Mouse (Mus musculus): ENCODE measurements around the gene Frmd5.
"Not testable (repeated sequence)": the region's sequence is repeated elsewhere in the genome, so short reads cannot be mapped to it uniquely, and the experiment has no call there.

Frmd5 gene

GRCm38 (mm10) chr2:121570049-121570448, 236.8 kb downstream of the Frmd5 start:
- DNase-seq: no peak

GRCm38 (mm10) chr2:121565911-121566310, 241.0 kb downstream of the Frmd5 start:
- no peak for DNase-seq

- no peak for DNase-seq
These were observed 243.8 kb downstream of the Frmd5 start for GRCm38 (mm10) chr2:121563117-121563516.

- no peak for DNase-seq
These were observed 255.6 kb downstream of the Frmd5 start for GRCm38 (mm10) chr2:121551271-121551670.

- no peak for DNase-seq
These were observed 257.3 kb downstream of the Frmd5 start for GRCm38 (mm10) chr2:121549630-121550029.

GRCm38 (mm10) chr2:121544829-121545228, 262.1 kb downstream of the Frmd5 start:
- no peak for DNase-seq

- no peak for DNase-seq
These were observed 281.8 kb downstream of the Frmd5 start for GRCm38 (mm10) chr2:121525056-121525455.

GRCm38 (mm10) chr2:121522830-121523229, 284.1 kb downstream of the Frmd5 start:
- DNase-seq: not testable (repeated sequence)

GRCm38 (mm10) chr2:121522006-121522405, 284.9 kb downstream of the Frmd5 start:
- DNase-seq: no peak

GRCm38 (mm10) chr2:121518711-121519110, 288.2 kb downstream of the Frmd5 start:
- not testable (repeated sequence) for DNase-seq

GRCm38 (mm10) chr2:121518106-121518505, 288.8 kb downstream of the Frmd5 start:
- DNase-seq: no peak

GRCm38 (mm10) chr2:121514211-121514610, 292.7 kb downstream of the Frmd5 start:
- no peak for DNase-seq

- DNase-seq: not testable (repeated sequence)
These were observed 293.7 kb downstream of the Frmd5 start for GRCm38 (mm10) chr2:121512991-121513765.

- no peak for DNase-seq
These were observed 295.5 kb downstream of the Frmd5 start for GRCm38 (mm10) chr2:121511401-121511800.

GRCm38 (mm10) chr2:121509584-121509983, 297.3 kb downstream of the Frmd5 start:
- DNase-seq: peak; percentile 81 to 87

GRCm38 (mm10) chr2:121507951-121508330, 298.9 kb downstream of the Frmd5 start:
- no peak for DNase-seq

- no peak for DNase-seq
These were observed 299.5 kb downstream of the Frmd5 start for GRCm38 (mm10) chr2:121507173-121507950.

- peak; percentile 82 to 90 for DNase-seq
These were observed 300.7 kb downstream of the Frmd5 start, which contains the start of the genes Mfap1a and Wdr76 for GRCm38 (mm10) chr2:121505942-121506882. Gene Mfap1a, minus strand, starts transcription at chr2:121506665. Gene Wdr76, plus strand, starts transcription at chr2:121506723.

- DNase-seq: not testable (repeated sequence)
These were observed 305.3 kb downstream of the Frmd5 start for GRCm38 (mm10) chr2:121501550-121501949.

Measured in kidney, postnatal 4 days (tissue).